Mouse (Mus musculus) lung, postnatal 25 days (tissue): Measurements from ENCODE around the gene Tnni2.
"Not testable (repeated sequence)": the region's sequence is repeated elsewhere in the genome, so short reads cannot be mapped to it uniquely, and the experiment has no call there.

Source experiments
- DNase-seq: peaks from one replicate; pipeline ENCODE4 v3.0.0; 2022; ENCODE audit warnings: low spot score

Tnni2 gene

GRCm38 (mm10) chr7:142441585-142441984 is at the start of gene Tnni2:
Gene Tnni2 (plus strand): TSS chr7:142441808.
- no peak for DNase-seq

GRCm38 (mm10) chr7:142393191-142393590 is 48.4 kb upstream of the Tnni2 start:
- no peak for DNase-seq

- no peak for DNase-seq
These were observed 47.1 kb upstream of the Tnni2 start for GRCm38 (mm10) chr7:142394261-142395190.

- no peak for DNase-seq
These were observed 46.1 kb upstream of the Tnni2 start for GRCm38 (mm10) chr7:142395472-142395871.

- DNase-seq: no peak
These were observed 45.0 kb upstream of the Tnni2 start for GRCm38 (mm10) chr7:142396611-142397010.

GRCm38 (mm10) chr7:142398052-142398451 is 43.6 kb upstream of the Tnni2 start:
- DNase-seq: no peak

GRCm38 (mm10) chr7:142399250-142399649 is 42.4 kb upstream of the Tnni2 start:
- no peak for DNase-seq

- no peak for DNase-seq
These were observed 41.4 kb upstream of the Tnni2 start for GRCm38 (mm10) chr7:142400112-142400749.

GRCm38 (mm10) chr7:142400750-142401142 is 40.9 kb upstream of the Tnni2 start:
- DNase-seq: no peak

GRCm38 (mm10) chr7:142403591-142403990 is 38.0 kb upstream of the Tnni2 start:
- no peak for DNase-seq

- DNase-seq: not testable (repeated sequence)
These were observed 36.5 kb upstream of the Tnni2 start for GRCm38 (mm10) chr7:142405134-142405533.

- DNase-seq: no peak
These were observed 33.7 kb upstream of the Tnni2 start for GRCm38 (mm10) chr7:142407935-142408334.

GRCm38 (mm10) chr7:142408686-142409085 is 32.9 kb upstream of the Tnni2 start:
- no peak for DNase-seq

- no peak for DNase-seq
These were observed 32.0 kb upstream of the Tnni2 start for GRCm38 (mm10) chr7:142409603-142410002.

- no peak for DNase-seq
These were observed 28.3 kb upstream of the Tnni2 start for GRCm38 (mm10) chr7:142413285-142413684.

GRCm38 (mm10) chr7:142415314-142415713 is 26.3 kb upstream of the Tnni2 start:
- DNase-seq: peak; percentile 58

GRCm38 (mm10) chr7:142416225-142416624 is 25.4 kb upstream of the Tnni2 start:
- DNase-seq: no peak

GRCm38 (mm10) chr7:142418027-142418426 is 23.6 kb upstream of the Tnni2 start:
- no peak for DNase-seq

- DNase-seq: no peak
These were observed 22.9 kb upstream of the Tnni2 start for GRCm38 (mm10) chr7:142418679-142419078.

- no peak for DNase-seq
These were observed 21.7 kb upstream of the Tnni2 start for GRCm38 (mm10) chr7:142419887-142420286.

GRCm38 (mm10) chr7:142421826-142422225 is 19.8 kb upstream of the Tnni2 start:
- no peak for DNase-seq

GRCm38 (mm10) chr7:142425641-142426213 is 15.9 kb upstream of the Tnni2 start:
- no peak for DNase-seq

- no peak for DNase-seq
These were observed 13.4 kb upstream of the Tnni2 start for GRCm38 (mm10) chr7:142428213-142428612.
